Mouse (Mus musculus): Measurements from ENCODE around the gene Bahcc1. TPM values are rescaled to one million over a fixed set of nuclear protein-coding genes. Genes with fewer than 3 reads are reported as not detected.

Bahcc1 gene
- total and polyA plus RNA-seq, 2 experiments from 2014 or later = 3.5 to 13.1 TPM

DNA sequence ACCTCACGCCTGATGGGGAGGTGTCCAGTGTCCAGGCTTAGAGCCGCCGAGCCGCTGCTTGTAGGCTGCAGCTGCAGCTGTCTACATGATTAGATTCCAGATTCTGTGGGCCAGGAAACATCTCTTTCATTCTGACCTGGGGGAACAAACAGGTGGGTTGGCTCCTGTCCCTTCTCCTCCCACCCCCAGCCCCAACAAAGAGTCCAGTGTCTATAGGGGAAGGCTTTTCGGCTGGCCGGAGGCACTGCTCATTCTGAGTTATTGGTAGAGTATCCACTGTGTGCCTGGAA lies 10.7 kb downstream of the Bahcc1 start:
- Histone ChIP-seq H3K27ac (ENCODE audit: low read depth) (no peak overlapping the region), H3K4me2 (ENCODE audit: low read depth, low read length) (no peak overlapping the region), H3K9me3 (replicated peaks; ENCODE audit: control insufficient read depth, low read length) (no peaks in the 10 kb centered on the region), H3K9ac (replicated peaks; ENCODE audit: low read depth, low read length) (no peak overlapping the region), H3K27me3 (ENCODE audit: control insufficient read depth, insufficient read depth, low read length) (no peaks in the 10 kb centered on the region), H3K36me3 (replicated peaks; ENCODE audit: control insufficient read depth, insufficient read depth, low read length) (no peaks in the 10 kb centered on the region), H3K4me3 (ENCODE audit: low read depth, low read length) (no peak overlapping the region), H3K4me1 (ENCODE audit: control insufficient read depth, insufficient read depth) (peaks cover 49% of the 10 kb centered on the region)
- TF ChIP-seq EP300 (IDR thresholded peaks at IDR 0.05; ENCODE audit: low read depth) (no peak), CTCF (IDR thresholded peaks at IDR 0.05; ENCODE audit: low read depth) (no peak)
- no peak for ATAC-seq (ENCODE audit: insufficient read depth, low read depth)
- 71% methylated on average over 6 of the region's 6 CpGs for WGBS
- no peak for DNase-seq (ENCODE audit: low spot score)

DNA sequence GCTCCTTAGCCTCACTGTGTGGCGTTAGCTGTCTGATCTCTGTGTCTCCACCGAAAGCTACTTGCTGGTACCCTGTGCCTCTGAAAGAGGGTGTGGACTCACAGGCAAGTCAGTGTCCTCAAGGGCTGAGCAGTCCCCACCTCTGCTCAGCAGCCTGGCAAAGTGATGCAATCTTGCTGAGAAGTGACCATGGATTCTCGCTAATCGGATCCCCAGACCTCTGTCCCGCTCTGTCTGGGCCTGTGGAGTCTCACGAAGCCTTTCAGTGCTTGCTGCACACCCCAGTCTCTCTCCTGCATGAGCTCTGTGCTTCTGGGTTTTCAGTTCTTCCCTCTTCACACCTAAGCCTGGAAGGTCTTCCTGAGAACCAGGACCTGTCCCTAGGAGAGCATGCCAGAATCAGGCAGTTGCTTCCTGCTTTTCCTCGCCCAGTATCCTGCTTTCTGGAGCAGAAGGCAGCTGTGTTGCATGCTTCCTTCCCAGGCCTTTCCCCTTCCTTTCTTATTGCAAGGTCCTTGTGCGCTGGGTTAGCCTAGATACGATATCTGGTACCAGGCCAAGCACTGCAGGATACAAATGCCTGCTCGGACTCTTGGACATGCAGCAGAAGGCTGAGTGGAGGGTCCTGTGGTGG lies 15.5 kb downstream of the Bahcc1 start:
- DNase-seq (ENCODE audit: low spot score) = no peak
- WGBS = 70% methylated on average over 10 of the region's 10 CpGs

GRCm38 (mm10) chr11:120248899-120249298 lies 16.2 kb downstream of the Bahcc1 start:
- WGBS = 73% methylated on average over 6 of the region's 6 CpGs
- TF ChIP-seq EP300 (IDR thresholded peaks at IDR 0.05; ENCODE audit: low read depth) (no peak), CTCF (IDR thresholded peaks at IDR 0.05; ENCODE audit: low read depth) (no peak)
- Histone ChIP-seq H3K4me3 (ENCODE audit: low read depth, low read length) (no peak overlapping the region), H3K4me2 (ENCODE audit: low read depth, low read length) (no peak overlapping the region), H3K27ac (ENCODE audit: low read depth) (peak overlapping the region; percentile 38; the same call in 1 of the 2 replicates), H3K9me3 (replicated peaks; ENCODE audit: control insufficient read depth, low read length) (no peaks in the 10 kb centered on the region), H3K9ac (replicated peaks; ENCODE audit: low read depth, low read length) (no peak overlapping the region; the same call in 1 of the 2 replicates), H3K36me3 (replicated peaks; ENCODE audit: control insufficient read depth, insufficient read depth, low read length) (no peaks in the 10 kb centered on the region), H3K4me1 (ENCODE audit: control insufficient read depth, insufficient read depth) (peaks cover 51% of the 10 kb centered on the region), H3K27me3 (ENCODE audit: control insufficient read depth, insufficient read depth, low read length) (no peaks in the 10 kb centered on the region)
- DNase-seq (ENCODE audit: low spot score) = no peak
- ATAC-seq (ENCODE audit: insufficient read depth, low read depth) = no peak

More for the DNA sequence above, 15.5 kb downstream of the Bahcc1 start:
- Histone ChIP-seq H3K9me3 (replicated peaks; ENCODE audit: control insufficient read depth, low read length) (no peaks in the 10 kb centered on the region), H3K36me3 (replicated peaks; ENCODE audit: control insufficient read depth, insufficient read depth, low read length) (no peaks in the 10 kb centered on the region), H3K9ac (replicated peaks; ENCODE audit: low read depth, low read length) (peak overlapping the region; percentile 21; the same call in 1 of the 2 replicates), H3K27me3 (ENCODE audit: control insufficient read depth, insufficient read depth, low read length) (no peaks in the 10 kb centered on the region), H3K4me1 (ENCODE audit: control insufficient read depth, insufficient read depth) (peaks cover 47% of the 10 kb centered on the region), H3K4me2 (ENCODE audit: low read depth, low read length) (no peak overlapping the region), H3K27ac (ENCODE audit: low read depth) (peak overlapping the region; percentile 50), H3K4me3 (ENCODE audit: low read depth, low read length) (no peak overlapping the region)
- no peak for TF ChIP-seq CTCF (IDR thresholded peaks at IDR 0.05; ENCODE audit: low read depth)
- TF ChIP-seq EP300 (IDR thresholded peaks at IDR 0.05; ENCODE audit: low read depth) = no peak
- ATAC-seq (ENCODE audit: insufficient read depth, low read depth) = no peak

DNA sequence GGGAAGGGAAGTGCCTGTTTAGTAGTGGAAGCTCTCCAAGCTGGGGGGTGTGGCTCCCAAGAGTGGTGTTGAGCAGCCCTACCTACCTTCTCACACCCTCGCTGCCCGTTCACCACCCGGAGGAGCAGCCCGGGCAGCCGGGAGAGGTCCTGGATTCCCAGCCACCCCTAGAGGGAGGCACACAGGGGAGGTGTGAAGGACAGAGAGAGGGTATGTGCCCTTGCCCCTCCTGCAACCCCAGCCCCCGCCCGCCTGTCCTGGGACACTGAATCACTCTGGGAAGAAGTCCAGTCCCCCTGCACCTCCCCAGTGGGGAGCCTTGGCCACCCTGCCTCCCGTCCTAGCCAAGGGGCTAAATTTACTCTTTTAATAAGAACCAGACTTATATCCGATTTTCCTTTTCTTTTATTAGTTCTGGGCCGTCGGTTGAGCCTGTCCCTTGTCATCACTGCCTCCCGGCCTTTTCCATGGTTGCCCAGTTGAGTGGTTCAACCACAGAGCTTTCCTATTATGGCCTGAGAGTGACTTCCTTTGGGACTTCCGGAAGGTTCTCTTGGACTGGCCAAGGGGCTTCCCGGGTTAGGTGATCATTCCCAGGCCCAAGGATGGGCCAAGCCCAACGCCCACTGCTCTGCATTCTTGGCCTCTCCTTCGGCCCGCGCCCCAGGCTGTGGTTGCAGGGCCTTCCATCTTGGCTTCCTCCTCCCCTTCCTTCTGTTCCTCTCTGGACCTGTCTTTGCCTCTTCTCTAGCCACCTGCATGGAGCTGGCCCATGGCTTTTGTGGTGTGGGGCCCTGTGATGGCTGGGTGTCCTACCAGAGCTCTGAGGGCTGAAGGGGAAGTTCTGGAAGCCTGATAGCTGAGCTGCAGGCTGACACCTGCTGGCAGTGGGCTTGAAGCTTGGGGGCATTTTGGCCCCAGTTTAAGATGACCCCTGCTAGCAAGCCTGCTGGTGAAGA lies 18.5 kb downstream of the Bahcc1 start:
- Histone ChIP-seq H3K9me3 (replicated peaks; ENCODE audit: control insufficient read depth, low read length) (no peaks in the 10 kb centered on the region), H3K27me3 (ENCODE audit: control insufficient read depth, insufficient read depth, low read length) (no peaks in the 10 kb centered on the region), H3K9ac (replicated peaks; ENCODE audit: low read depth, low read length) (no peak overlapping the region; the same call in 1 of the 2 replicates), H3K36me3 (replicated peaks; ENCODE audit: control insufficient read depth, insufficient read depth, low read length) (no peaks in the 10 kb centered on the region), H3K27ac (ENCODE audit: low read depth) (peak overlapping the region; percentile 18), H3K4me2 (ENCODE audit: low read depth, low read length) (no peak overlapping the region), H3K4me3 (ENCODE audit: low read depth, low read length) (no peak overlapping the region), H3K4me1 (ENCODE audit: control insufficient read depth, insufficient read depth) (peaks cover 75% of the 10 kb centered on the region)
- 50% methylated on average over 18 of the region's 18 CpGs for WGBS
- TF ChIP-seq CTCF (IDR thresholded peaks at IDR 0.05; ENCODE audit: low read depth) = 0 out of 2 replicates have a peak, but pooled peaks have one; percentile 3
- TF ChIP-seq EP300 (IDR thresholded peaks at IDR 0.05; ENCODE audit: low read depth) = no peak
- no peak for ATAC-seq (ENCODE audit: insufficient read depth, low read depth)
- DNase-seq (ENCODE audit: low spot score) = no peak

DNA sequence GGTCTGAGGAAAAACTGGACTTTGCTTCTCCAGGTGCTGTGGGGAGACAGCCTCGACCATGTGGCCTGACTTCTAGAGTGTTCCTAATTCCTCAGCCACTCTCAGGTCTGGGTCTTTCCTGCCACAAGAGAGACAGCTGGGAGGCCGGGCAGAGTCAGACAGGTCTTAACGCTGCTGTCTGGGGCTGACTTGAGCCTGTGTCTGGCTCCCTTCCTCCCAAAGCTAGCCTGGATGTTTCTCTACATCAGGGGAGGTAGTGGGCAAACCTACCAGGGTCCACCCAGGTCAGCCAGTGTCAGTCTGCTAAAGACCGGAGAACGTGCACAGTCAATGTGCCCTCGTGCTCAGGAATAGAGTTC lies 19.2 kb downstream of the Bahcc1 start:
- no peak for ATAC-seq (ENCODE audit: insufficient read depth, low read depth)
- Histone ChIP-seq H3K9me3 (replicated peaks; ENCODE audit: control insufficient read depth, low read length) (no peaks in the 10 kb centered on the region), H3K4me2 (ENCODE audit: low read depth, low read length) (no peak overlapping the region), H3K27me3 (ENCODE audit: control insufficient read depth, insufficient read depth, low read length) (no peaks in the 10 kb centered on the region), H3K4me1 (ENCODE audit: control insufficient read depth, insufficient read depth) (peaks cover 82% of the 10 kb centered on the region), H3K4me3 (ENCODE audit: low read depth, low read length) (no peak overlapping the region), H3K36me3 (replicated peaks; ENCODE audit: control insufficient read depth, insufficient read depth, low read length) (no peaks in the 10 kb centered on the region), H3K27ac (ENCODE audit: low read depth) (peak overlapping the region; percentile 18; the same call in 1 of the 2 replicates), H3K9ac (replicated peaks; ENCODE audit: low read depth, low read length) (no peak overlapping the region; the same call in 1 of the 2 replicates)
- DNase-seq (ENCODE audit: low spot score) = no peak
- WGBS = 55% methylated on average over 6 of the region's 6 CpGs
- TF ChIP-seq EP300 (IDR thresholded peaks at IDR 0.05; ENCODE audit: low read depth) = no peak
- TF ChIP-seq CTCF (IDR thresholded peaks at IDR 0.05; ENCODE audit: low read depth) = no peak
